Mouse (Mus musculus): ENCODE measurements around the gene Fbxl15. TPM values are rescaled to one million over a fixed set of nuclear protein-coding genes. Genes with fewer than 3 reads are reported as not detected.

Gene Fbxl15
- total and polyA plus RNA-seq, 3 experiments: 5.3 to 8.0 (median 5.3) TPM

GRCm38 (mm10) chr19:46350168-46350932, 22.4 kb downstream of the Fbxl15 start, which contains the start of gene 2310034G01Rik:
Gene 2310034G01Rik, minus strand, starts transcription at chr19:46350302.
- TF ChIP-seq POLR2A (IDR thresholded peaks at IDR 0.05; ENCODE audit: insufficient read depth, low read depth, low read length) (no peak), EP300 (IDR thresholded peaks at IDR 0.05; ENCODE audit: insufficient read depth, low read depth, low read length) (no peak), CTCF (IDR thresholded peaks at IDR 0.05) (no peak)
- H3K79me2 ChIP-seq (replicated peaks; ENCODE audit: control insufficient read depth, insufficient read depth, low read length): no peaks in the 10 kb centered on the region
- no peaks in the 10 kb centered on the region for H3K27me3 ChIP-seq (ENCODE audit: control insufficient read depth, insufficient read depth, low read length)
- WGBS: 47% methylated on average over 10 of the region's 10 CpGs
- H3K9ac ChIP-seq (ENCODE audit: low read depth, low read length): peak within 1 kb of the TSS; percentile 76
- intact Hi-C loops (cut with DNase I): no loop called here
- peak within 1 kb of the TSS; percentile 68 for H3K4me3 ChIP-seq
- H3K27ac ChIP-seq: peak within 1 kb of the TSS; percentile 71
- H3K36me3 ChIP-seq (ENCODE audit: control insufficient read depth, insufficient read depth, low read length): no peaks in the 10 kb centered on the region
- H3K4me1 ChIP-seq (ENCODE audit: control insufficient read depth, insufficient read depth, low read length): no peaks in the 10 kb centered on the region
- no peak for DNase-seq

GRCm38 (mm10) chr19:46356701-46357138, 28.7 kb downstream of the Fbxl15 start:
- H3K79me2 ChIP-seq (replicated peaks; ENCODE audit: control insufficient read depth, insufficient read depth, low read length): no peaks in the 10 kb centered on the region
- H3K27me3 ChIP-seq (ENCODE audit: control insufficient read depth, insufficient read depth, low read length): no peaks in the 10 kb centered on the region
- peak overlapping the region; percentile 48 for H3K9ac ChIP-seq (ENCODE audit: low read depth, low read length)
- H3K27ac ChIP-seq: peak overlapping the region; percentile 74; the same call in 1 of the 2 replicates
- TF ChIP-seq EP300 (IDR thresholded peaks at IDR 0.05; ENCODE audit: insufficient read depth, low read depth, low read length) (0 out of 2 replicates have a peak, but pooled peaks have one; percentile 31), CTCF (IDR thresholded peaks at IDR 0.05) (no peak), POLR2A (IDR thresholded peaks at IDR 0.05; ENCODE audit: insufficient read depth, low read depth, low read length) (0 out of 2 replicates have a peak, but pooled peaks have one; percentile 54)
- peak; percentile 84 to 90 for DNase-seq
- peak overlapping the region; percentile 64 for H3K4me3 ChIP-seq
- H3K36me3 ChIP-seq (ENCODE audit: control insufficient read depth, insufficient read depth, low read length): no peaks in the 10 kb centered on the region
- H3K4me1 ChIP-seq (ENCODE audit: control insufficient read depth, insufficient read depth, low read length): peaks cover 1% of the 10 kb centered on the region; the same call in 1 of the 2 replicates
- intact Hi-C loops (cut with DNase I): loop anchor here (1.0 kb wide), 1 partner anchor 17 kb away; no protein-coding TSS in a partner anchor
- WGBS: under 1% methylated on average over 29 of the region's 29 CpGs

- DNase-seq: peak; percentile 38 to 43
- H3K27me3 ChIP-seq (ENCODE audit: control insufficient read depth, insufficient read depth, low read length): no peaks in the 10 kb centered on the region
Measured at GRCm38 (mm10) chr19:46357344-46358280, 29.6 kb downstream of the Fbxl15 start.

GRCm38 (mm10) chr19:46358381-46358780, 30.4 kb downstream of the Fbxl15 start:
- peaks cover 1% of the 10 kb centered on the region; the same call in 1 of the 2 replicates for H3K4me1 ChIP-seq (ENCODE audit: control insufficient read depth, insufficient read depth, low read length)
- 44% methylated on average over 4 of the region's 4 CpGs for WGBS
- TF ChIP-seq POLR2A (IDR thresholded peaks at IDR 0.05; ENCODE audit: insufficient read depth, low read depth, low read length) (no peak), EP300 (IDR thresholded peaks at IDR 0.05; ENCODE audit: insufficient read depth, low read depth, low read length) (no peak), CTCF (IDR thresholded peaks at IDR 0.05) (no peak)
- no peak for DNase-seq
- no peaks in the 10 kb centered on the region for H3K27me3 ChIP-seq (ENCODE audit: control insufficient read depth, insufficient read depth, low read length)
- H3K4me3 ChIP-seq: no peak overlapping the region; the same call in 1 of the 2 replicates
- no peaks in the 10 kb centered on the region for H3K79me2 ChIP-seq (replicated peaks; ENCODE audit: control insufficient read depth, insufficient read depth, low read length)
- H3K36me3 ChIP-seq (ENCODE audit: control insufficient read depth, insufficient read depth, low read length): no peaks in the 10 kb centered on the region
- no peak overlapping the region for H3K9ac ChIP-seq (ENCODE audit: low read depth, low read length)
- intact Hi-C loops (cut with DNase I): no loop called here
- H3K27ac ChIP-seq: peak overlapping the region; percentile 74

More at GRCm38 (mm10) chr19:46357344-46358280, 29.6 kb downstream of the Fbxl15 start:
- H3K4me3 ChIP-seq: peak overlapping the region; percentile 64
- TF ChIP-seq EP300 (IDR thresholded peaks at IDR 0.05; ENCODE audit: insufficient read depth, low read depth, low read length): no peak
- TF ChIP-seq POLR2A (IDR thresholded peaks at IDR 0.05; ENCODE audit: insufficient read depth, low read depth, low read length): peak; percentile 37; the same call in 1 of the 2 replicates
- TF ChIP-seq CTCF (IDR thresholded peaks at IDR 0.05): no peak
- H3K27ac ChIP-seq: peak overlapping the region; percentile 74
- peaks cover 1% of the 10 kb centered on the region; the same call in 1 of the 2 replicates for H3K4me1 ChIP-seq (ENCODE audit: control insufficient read depth, insufficient read depth, low read length)
- intact Hi-C loops (cut with DNase I): no loop called here
- 19% methylated on average over 25 of the region's 25 CpGs for WGBS
- H3K79me2 ChIP-seq (replicated peaks; ENCODE audit: control insufficient read depth, insufficient read depth, low read length): no peaks in the 10 kb centered on the region
- H3K36me3 ChIP-seq (ENCODE audit: control insufficient read depth, insufficient read depth, low read length): no peaks in the 10 kb centered on the region
- H3K9ac ChIP-seq (ENCODE audit: low read depth, low read length): peak overlapping the region; percentile 48

GRCm38 (mm10) chr19:46362104-46362503, 34.1 kb downstream of the Fbxl15 start:
- no peak for TF ChIP-seq EP300 (IDR thresholded peaks at IDR 0.05; ENCODE audit: insufficient read depth, low read depth, low read length)
- DNase-seq: no peak
- no peak overlapping the region for H3K4me3 ChIP-seq
- H3K9ac ChIP-seq (ENCODE audit: low read depth, low read length): no peak overlapping the region
- peaks cover 1% of the 10 kb centered on the region; the same call in 1 of the 2 replicates for H3K4me1 ChIP-seq (ENCODE audit: control insufficient read depth, insufficient read depth, low read length)
- H3K27me3 ChIP-seq (ENCODE audit: control insufficient read depth, insufficient read depth, low read length): no peaks in the 10 kb centered on the region
- 59% methylated on average over 8 of the region's 8 CpGs for WGBS
- intact Hi-C loops (cut with DNase I): no loop called here
- no peak overlapping the region for H3K27ac ChIP-seq
- no peaks in the 10 kb centered on the region for H3K36me3 ChIP-seq (ENCODE audit: control insufficient read depth, insufficient read depth, low read length)
- H3K79me2 ChIP-seq (replicated peaks; ENCODE audit: control insufficient read depth, insufficient read depth, low read length): no peaks in the 10 kb centered on the region
